Mouse (Mus musculus): Measurements from ENCODE around the gene Eif2ak2. TPM values are rescaled to one million over a fixed set of nuclear protein-coding genes. Genes with fewer than 3 reads are reported as not detected.

Eif2ak2 gene
- 2.4 and 2.9 TPM in 2 replicates for polyA plus RNA-seq (2012; rRNA removed)

GRCm38 (mm10) chr17:78882401-78883112, at the start of gene Eif2ak2:
Gene Eif2ak2 (minus strand): TSS chr17:78882573.
- Histone ChIP-seq H3K27ac (ENCODE audit: insufficient read depth, low read length) (no peak within 1 kb of the TSS), H3K4me3 (ENCODE audit: insufficient read depth, low read length) (peak within 1 kb of the TSS; percentile 40), H3K4me1 (ENCODE audit: control insufficient read depth, insufficient read depth, low read length) (no peaks in the 10 kb centered on the region)
- no peak for TF ChIP-seq POLR2A (IDR thresholded peaks at IDR 0.05; ENCODE audit: extremely low read depth, insufficient read depth, low read length)
- TF ChIP-seq CTCF (IDR thresholded peaks at IDR 0.05; ENCODE audit: extremely low read depth, insufficient read depth, low read length), result no peak

GRCm38 (mm10) chr17:78917696-78918095, 35.3 kb upstream of the Eif2ak2 start:
- no peaks in the 10 kb centered on the region for H3K4me1 ChIP-seq (ENCODE audit: control insufficient read depth, insufficient read depth, low read length)
- peak overlapping the region; percentile 79; the same call in 1 of the 2 replicates for H3K4me3 ChIP-seq (ENCODE audit: insufficient read depth, low read length)
- no peak overlapping the region for H3K27ac ChIP-seq (ENCODE audit: insufficient read depth, low read length)
- 0 out of 2 replicates have a peak, but pooled peaks have one; percentile 23 for TF ChIP-seq POLR2A (IDR thresholded peaks at IDR 0.05; ENCODE audit: extremely low read depth, insufficient read depth, low read length)
- no peak for TF ChIP-seq CTCF (IDR thresholded peaks at IDR 0.05; ENCODE audit: extremely low read depth, insufficient read depth, low read length)

GRCm38 (mm10) chr17:78916899-78917298, 34.5 kb upstream of the Eif2ak2 start:
- peak overlapping the region; percentile 34; the same call in 1 of the 2 replicates for H3K27ac ChIP-seq (ENCODE audit: insufficient read depth, low read length)
- no peaks in the 10 kb centered on the region for H3K4me1 ChIP-seq (ENCODE audit: control insufficient read depth, insufficient read depth, low read length)
- H3K4me3 ChIP-seq (ENCODE audit: insufficient read depth, low read length), result peak overlapping the region; percentile 79
- no peak for TF ChIP-seq POLR2A (IDR thresholded peaks at IDR 0.05; ENCODE audit: extremely low read depth, insufficient read depth, low read length)
- TF ChIP-seq CTCF (IDR thresholded peaks at IDR 0.05; ENCODE audit: extremely low read depth, insufficient read depth, low read length), result no peak

GRCm38 (mm10) chr17:78916369-78916813, 34.0 kb upstream of the Eif2ak2 start, which contains the start of gene Cebpzos:
Gene Cebpzos (plus strand): TSS chr17:78916500.
- H3K4me1 ChIP-seq (ENCODE audit: control insufficient read depth, insufficient read depth, low read length), result no peaks in the 10 kb centered on the region
- H3K27ac ChIP-seq (ENCODE audit: insufficient read depth, low read length), result peak within 1 kb of the TSS; percentile 34; the same call in 1 of the 2 replicates
- TF ChIP-seq POLR2A (IDR thresholded peaks at IDR 0.05; ENCODE audit: extremely low read depth, insufficient read depth, low read length) (peak; percentile 55), CTCF (IDR thresholded peaks at IDR 0.05; ENCODE audit: extremely low read depth, insufficient read depth, low read length) (no peak)
- peak within 1 kb of the TSS; percentile 79 for H3K4me3 ChIP-seq (ENCODE audit: insufficient read depth, low read length)

- Histone ChIP-seq H3K4me1 (ENCODE audit: control insufficient read depth, insufficient read depth, low read length) (no peaks in the 10 kb centered on the region), H3K4me3 (ENCODE audit: insufficient read depth, low read length) (peak overlapping the region; percentile 79), H3K27ac (ENCODE audit: insufficient read depth, low read length) (no peak overlapping the region)
- TF ChIP-seq CTCF (IDR thresholded peaks at IDR 0.05; ENCODE audit: extremely low read depth, insufficient read depth, low read length) (no peak), POLR2A (IDR thresholded peaks at IDR 0.05; ENCODE audit: extremely low read depth, insufficient read depth, low read length) (no peak)
These were observed 33.4 kb upstream of the Eif2ak2 start for GRCm38 (mm10) chr17:78915772-78916171.

- Histone ChIP-seq H3K4me1 (ENCODE audit: control insufficient read depth, insufficient read depth, low read length) (no peaks in the 10 kb centered on the region), H3K27ac (ENCODE audit: insufficient read depth, low read length) (no peak overlapping the region), H3K4me3 (ENCODE audit: insufficient read depth, low read length) (no peak overlapping the region)
- TF ChIP-seq CTCF (IDR thresholded peaks at IDR 0.05; ENCODE audit: extremely low read depth, insufficient read depth, low read length) (no peak), POLR2A (IDR thresholded peaks at IDR 0.05; ENCODE audit: extremely low read depth, insufficient read depth, low read length) (no peak)
These were observed 31.5 kb upstream of the Eif2ak2 start for GRCm38 (mm10) chr17:78913921-78914320.

GRCm38 (mm10) chr17:78912861-78913281, 30.5 kb upstream of the Eif2ak2 start:
- no peak for TF ChIP-seq CTCF (IDR thresholded peaks at IDR 0.05; ENCODE audit: extremely low read depth, insufficient read depth, low read length)
- H3K4me3 ChIP-seq (ENCODE audit: insufficient read depth, low read length), result no peak overlapping the region
- H3K27ac ChIP-seq (ENCODE audit: insufficient read depth, low read length), result no peak overlapping the region
- H3K4me1 ChIP-seq (ENCODE audit: control insufficient read depth, insufficient read depth, low read length), result no peaks in the 10 kb centered on the region

GRCm38 (mm10) chr17:78909374-78909773, 27.0 kb upstream of the Eif2ak2 start:
- H3K4me1 ChIP-seq (ENCODE audit: control insufficient read depth, insufficient read depth, low read length), result no peaks in the 10 kb centered on the region
- no peak overlapping the region for H3K27ac ChIP-seq (ENCODE audit: insufficient read depth, low read length)
- TF ChIP-seq CTCF (IDR thresholded peaks at IDR 0.05; ENCODE audit: extremely low read depth, insufficient read depth, low read length), result no peak
- no peak for TF ChIP-seq POLR2A (IDR thresholded peaks at IDR 0.05; ENCODE audit: extremely low read depth, insufficient read depth, low read length)
- H3K4me3 ChIP-seq (ENCODE audit: insufficient read depth, low read length), result no peak overlapping the region

- Histone ChIP-seq H3K27ac (ENCODE audit: insufficient read depth, low read length) (no peak within 1 kb of the TSS), H3K4me3 (ENCODE audit: insufficient read depth, low read length) (no peak within 1 kb of the TSS), H3K4me1 (ENCODE audit: control insufficient read depth, insufficient read depth, low read length) (no peaks in the 10 kb centered on the region)
- TF ChIP-seq POLR2A (IDR thresholded peaks at IDR 0.05; ENCODE audit: extremely low read depth, insufficient read depth, low read length) (no peak), CTCF (IDR thresholded peaks at IDR 0.05; ENCODE audit: extremely low read depth, insufficient read depth, low read length) (no peak)
These were observed 24.5 kb upstream of the Eif2ak2 start, which contains the start of gene Sult6b1 for GRCm38 (mm10) chr17:78906892-78907291. Gene Sult6b1 (minus strand): TSS chr17:78906992.

- H3K4me1 ChIP-seq (ENCODE audit: control insufficient read depth, insufficient read depth, low read length), result no peaks in the 10 kb centered on the region
- TF ChIP-seq CTCF (IDR thresholded peaks at IDR 0.05; ENCODE audit: extremely low read depth, insufficient read depth, low read length), result no peak
- TF ChIP-seq POLR2A (IDR thresholded peaks at IDR 0.05; ENCODE audit: extremely low read depth, insufficient read depth, low read length), result no peak
These were observed 20.8 kb upstream of the Eif2ak2 start for GRCm38 (mm10) chr17:78903158-78903557.

More at GRCm38 (mm10) chr17:78903158-78903557, 20.8 kb upstream of the Eif2ak2 start:
- Histone ChIP-seq H3K27ac (ENCODE audit: insufficient read depth, low read length) (no peak overlapping the region), H3K4me3 (ENCODE audit: insufficient read depth, low read length) (no peak overlapping the region)
